Mouse (Mus musculus): ENCODE measurements around the gene Kcnd1. TPM values are rescaled to one million over a fixed set of nuclear protein-coding genes. Genes with fewer than 3 reads are reported as not detected.
"Not testable (repeated sequence)": the region's sequence is repeated elsewhere in the genome, so short reads cannot be mapped to it uniquely, and the experiment has no call there.

Kcnd1 gene
- polyA plus RNA-seq, 1 experiment, result 0.15 TPM

GRCm38 (mm10) chrX:7790309-7790708 lies 31.8 kb upstream of the Kcnd1 start:
- Histone ChIP-seq H3K4me3 (replicated peaks) (peak overlapping the region; percentile 92), H3K27me3 (replicated peaks) (no peaks in the 10 kb centered on the region), H3K9me3 (no peaks in the 10 kb centered on the region), H3K4me1 (peaks cover 9% of the 10 kb centered on the region; the same call in 1 of the 2 replicates), H3K36me3 (replicated peaks; ENCODE audit: low read length) (peaks cover 36% of the 10 kb centered on the region)
- TF ChIP-seq GATA1 (IDR thresholded peaks at IDR 0.05; ENCODE audit: borderline replicate concordance, low read length) (no peak), FLI1 (IDR thresholded peaks at IDR 0.05; ENCODE audit: low read length) (no peak)

- H3K4me3 ChIP-seq (replicated peaks), result no peak overlapping the region
- H3K9me3 ChIP-seq, result no peaks in the 10 kb centered on the region
- H3K4me1 ChIP-seq, result peaks cover 9% of the 10 kb centered on the region; the same call in 1 of the 2 replicates
- H3K27me3 ChIP-seq (replicated peaks), result no peaks in the 10 kb centered on the region
- H3K36me3 ChIP-seq (replicated peaks; ENCODE audit: low read length), result peaks cover 52% of the 10 kb centered on the region
- no peak for TF ChIP-seq FLI1 (IDR thresholded peaks at IDR 0.05; ENCODE audit: low read length)
- no peak for TF ChIP-seq GATA1 (IDR thresholded peaks at IDR 0.05; ENCODE audit: borderline replicate concordance, low read length)
Observed at GRCm38 (mm10) chrX:7793361-7793760, 28.7 kb upstream of the Kcnd1 start.

- TF ChIP-seq GATA1 (IDR thresholded peaks at IDR 0.05; ENCODE audit: borderline replicate concordance, low read length) (no peak), FLI1 (IDR thresholded peaks at IDR 0.05; ENCODE audit: low read length) (no peak)
- peaks cover 9% of the 10 kb centered on the region; the same call in 1 of the 2 replicates for H3K4me1 ChIP-seq
- H3K36me3 ChIP-seq (replicated peaks; ENCODE audit: low read length), result peaks cover 68% of the 10 kb centered on the region
- H3K9me3 ChIP-seq, result no peaks in the 10 kb centered on the region
- H3K27me3 ChIP-seq (replicated peaks), result no peaks in the 10 kb centered on the region
- H3K4me3 ChIP-seq (replicated peaks), result no peak overlapping the region
Observed at GRCm38 (mm10) chrX:7795016-7795415, 27.1 kb upstream of the Kcnd1 start.

DNA sequence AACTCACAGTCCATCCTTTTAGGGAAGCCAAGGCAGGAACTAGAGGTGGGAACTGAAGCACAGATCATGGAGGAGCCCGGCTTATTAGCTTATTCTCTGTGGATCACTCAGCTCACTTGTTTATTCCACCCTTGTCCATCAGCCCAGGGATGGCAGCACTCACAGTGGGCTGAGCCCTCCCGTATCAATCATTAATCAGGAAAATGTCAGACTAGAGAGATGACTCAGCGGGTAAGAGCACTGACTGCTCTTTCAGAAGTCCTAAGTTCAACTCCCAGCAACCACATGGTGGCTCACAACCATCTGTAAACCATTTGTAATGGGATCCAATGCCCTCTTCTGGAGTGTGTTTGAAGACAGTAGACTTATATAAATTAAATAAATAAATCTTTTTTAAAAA lies 24.8 kb upstream of the Kcnd1 start:
- H3K36me3 ChIP-seq (replicated peaks; ENCODE audit: low read length), result peaks cover 82% of the 10 kb centered on the region
- no peaks in the 10 kb centered on the region for H3K27me3 ChIP-seq (replicated peaks)
- H3K4me1 ChIP-seq, result no peaks in the 10 kb centered on the region
- TF ChIP-seq FLI1 (IDR thresholded peaks at IDR 0.05; ENCODE audit: low read length) (no peak), GATA1 (IDR thresholded peaks at IDR 0.05; ENCODE audit: borderline replicate concordance, low read length) (no peak)
- no peaks in the 10 kb centered on the region for H3K9me3 ChIP-seq
- H3K4me3 ChIP-seq (replicated peaks), result no peak overlapping the region

- not testable (repeated sequence) for H3K27me3 ChIP-seq (replicated peaks); H3K4me3 ChIP-seq (replicated peaks); H3K4me1 ChIP-seq; H3K9me3 ChIP-seq
- peaks cover 79% of the 10 kb centered on the region for H3K36me3 ChIP-seq (replicated peaks; ENCODE audit: low read length)
Observed at GRCm38 (mm10) chrX:7802157-7802556, 19.9 kb upstream of the Kcnd1 start.

DNA sequence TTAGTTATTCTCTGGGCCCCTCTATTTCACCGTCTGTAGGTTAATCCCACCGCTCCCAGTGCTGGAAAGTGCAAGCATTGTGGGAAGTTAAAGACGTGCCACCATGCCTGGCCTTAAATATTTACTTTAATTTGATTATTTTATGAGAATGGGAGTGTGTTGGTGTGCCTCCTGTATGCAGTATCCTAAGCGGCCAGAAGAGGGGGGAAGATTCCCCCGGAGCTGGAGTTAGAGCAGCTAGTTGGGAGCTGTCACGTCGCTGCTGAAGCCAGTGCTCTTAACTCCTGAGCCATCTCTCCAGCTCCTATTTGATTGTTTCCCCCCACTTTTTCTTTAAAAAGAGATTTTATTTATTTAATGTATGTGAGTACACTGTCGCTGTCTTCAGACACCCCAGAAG lies 7.1 kb upstream of the Kcnd1 start:
- peaks cover 89% of the 10 kb centered on the region for H3K36me3 ChIP-seq (replicated peaks; ENCODE audit: low read length)
- not testable (repeated sequence) for H3K4me1 ChIP-seq; H3K4me3 ChIP-seq (replicated peaks); H3K9me3 ChIP-seq; H3K27me3 ChIP-seq (replicated peaks)

DNA sequence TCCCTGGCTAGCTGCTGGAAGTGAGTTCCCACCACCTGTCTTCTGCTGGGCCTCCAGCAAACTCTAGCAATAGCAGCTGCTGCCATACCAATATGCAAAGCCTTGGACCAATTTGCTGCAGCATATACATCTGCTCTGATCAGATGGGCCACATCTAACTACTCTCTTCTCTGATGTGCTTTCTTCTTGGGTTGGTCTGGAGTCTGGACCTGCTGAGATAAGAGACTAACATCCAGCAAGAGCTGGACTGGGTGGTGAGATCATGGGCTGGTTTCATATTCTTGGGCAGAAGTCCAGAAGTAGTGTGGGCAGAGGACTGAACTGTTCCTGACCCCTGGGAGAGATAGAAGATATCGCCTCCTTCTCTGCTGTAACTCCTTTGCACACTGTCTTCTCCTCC lies 15.1 kb downstream of the Kcnd1 start:
- H3K9me3 ChIP-seq, result peaks cover 10% of the 10 kb centered on the region; the same call in 1 of the 2 replicates
- no peak for TF ChIP-seq GATA1 (IDR thresholded peaks at IDR 0.05; ENCODE audit: borderline replicate concordance, low read length)
- no peak for TF ChIP-seq FLI1 (IDR thresholded peaks at IDR 0.05; ENCODE audit: low read length)
- H3K4me1 ChIP-seq, result peaks cover 30% of the 10 kb centered on the region
- no peaks in the 10 kb centered on the region for H3K27me3 ChIP-seq (replicated peaks)
- H3K4me3 ChIP-seq (replicated peaks), result no peak overlapping the region
- H3K36me3 ChIP-seq (replicated peaks; ENCODE audit: low read length), result peaks cover 2% of the 10 kb centered on the region

DNA sequence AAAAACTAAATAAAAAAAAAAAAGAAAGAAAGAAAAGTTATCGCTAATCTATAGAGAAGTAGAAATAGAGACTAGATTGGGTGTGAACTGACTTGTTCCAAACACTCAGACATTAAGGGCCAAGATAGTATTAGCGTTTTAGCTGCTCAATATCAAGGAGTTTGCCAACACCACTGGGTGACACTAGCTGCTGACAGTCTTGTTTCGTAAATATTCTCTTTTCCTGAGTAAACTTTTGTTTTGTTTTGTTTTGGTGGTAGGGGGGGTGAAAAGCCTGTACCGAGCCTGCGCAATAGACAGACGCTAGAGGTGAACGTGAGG lies 18.7 kb downstream of the Kcnd1 start:
- no peaks in the 10 kb centered on the region for H3K27me3 ChIP-seq (replicated peaks)
- no peak for TF ChIP-seq GATA1 (IDR thresholded peaks at IDR 0.05; ENCODE audit: borderline replicate concordance, low read length)
- no peak for TF ChIP-seq FLI1 (IDR thresholded peaks at IDR 0.05; ENCODE audit: low read length)
- peak overlapping the region; percentile 95 for H3K4me3 ChIP-seq (replicated peaks)
- peaks cover 21% of the 10 kb centered on the region for H3K36me3 ChIP-seq (replicated peaks; ENCODE audit: low read length)
- H3K9me3 ChIP-seq, result peaks cover 10% of the 10 kb centered on the region; the same call in 1 of the 2 replicates
- H3K4me1 ChIP-seq, result peaks cover 38% of the 10 kb centered on the region

DNA sequence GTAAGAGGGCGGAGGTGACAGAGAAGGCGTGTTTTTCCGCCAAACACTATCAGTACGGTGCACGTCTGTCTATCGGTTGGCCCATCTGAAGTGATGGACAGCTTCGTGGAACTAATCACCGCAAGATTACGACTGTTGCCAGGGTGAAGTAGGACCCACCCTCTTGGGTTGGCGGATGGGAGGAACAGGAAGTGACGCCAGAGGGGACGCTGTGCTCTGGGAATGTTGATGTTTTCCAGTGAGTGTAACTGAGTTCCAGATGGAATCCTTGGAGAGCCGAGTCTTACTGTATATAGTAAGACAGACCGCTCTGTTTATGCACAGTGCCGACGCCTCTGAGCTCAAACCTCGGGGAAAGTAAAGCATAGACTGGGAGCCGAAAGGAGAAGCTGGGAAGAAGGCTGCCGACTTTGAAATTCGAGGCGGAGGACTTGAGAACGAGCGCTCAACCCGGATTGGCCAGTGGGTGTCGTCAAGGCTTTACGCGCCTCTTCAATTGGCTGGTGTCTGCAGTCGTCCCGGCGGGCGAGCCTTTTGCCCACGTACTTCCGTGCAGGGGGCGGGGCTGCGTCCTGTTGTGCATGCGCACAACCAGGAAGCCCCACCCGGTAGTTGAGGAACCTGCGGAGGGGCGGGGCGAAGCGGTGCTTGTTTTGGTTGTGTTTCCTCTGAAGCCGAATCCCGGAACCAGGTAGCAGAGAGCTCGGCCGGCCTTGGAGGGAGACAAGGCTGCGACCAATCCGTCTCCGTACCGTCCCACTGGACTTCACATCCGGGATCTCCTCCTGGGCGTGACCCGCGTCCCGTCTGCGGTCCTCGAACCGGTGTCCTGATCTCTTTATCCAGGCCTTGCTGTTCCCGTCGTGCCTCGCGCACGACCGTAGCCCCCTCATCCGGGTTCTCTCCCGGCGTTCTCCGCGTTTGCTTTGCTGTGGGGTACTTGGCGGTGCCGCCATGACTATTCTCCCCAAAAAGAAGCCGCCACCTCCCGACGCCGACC lies 19.4 kb downstream of the Kcnd1 start, which contains the start of gene Otud5:
TSS of gene Otud5 (plus strand) at position 202 of the 1,000 bp plus-strand sequence.
- TF ChIP-seq FLI1 (IDR thresholded peaks at IDR 0.05; ENCODE audit: low read length) (no peak), GATA1 (IDR thresholded peaks at IDR 0.05; ENCODE audit: borderline replicate concordance, low read length) (peak; percentile 81; the same call in 2 of the 3 replicates)
- peaks cover 37% of the 10 kb centered on the region for H3K4me1 ChIP-seq
- H3K27me3 ChIP-seq (replicated peaks), result no peaks in the 10 kb centered on the region

GRCm38 (mm10) chrX:7842318-7842717 lies 20.2 kb downstream of the Kcnd1 start:
- TF ChIP-seq FLI1 (IDR thresholded peaks at IDR 0.05; ENCODE audit: low read length) (no peak), GATA1 (IDR thresholded peaks at IDR 0.05; ENCODE audit: borderline replicate concordance, low read length) (no peak)
- Histone ChIP-seq H3K36me3 (replicated peaks; ENCODE audit: low read length) (peaks cover 20% of the 10 kb centered on the region), H3K9me3 (peaks cover 10% of the 10 kb centered on the region; the same call in 1 of the 2 replicates), H3K27me3 (replicated peaks) (no peaks in the 10 kb centered on the region), H3K4me3 (replicated peaks) (peak overlapping the region; percentile 95), H3K4me1 (peaks cover 32% of the 10 kb centered on the region)

More for the DNA sequence above, 19.4 kb downstream of the Kcnd1 start, which contains the start of gene Otud5:
- Histone ChIP-seq H3K4me3 (replicated peaks) (peak within 1 kb of the TSS; percentile 95), H3K9me3 (peaks cover 10% of the 10 kb centered on the region; the same call in 1 of the 2 replicates), H3K36me3 (replicated peaks; ENCODE audit: low read length) (peaks cover 20% of the 10 kb centered on the region)

Data from megakaryocyte, embryonic 14.5 days (primary cell).